Mouse (Mus musculus) erythroblast, adult 5-6 weeks (primary cell): ENCODE measurements around the gene Prr5. TPM values are rescaled to one million over a fixed set of nuclear protein-coding genes. Genes with fewer than 3 reads are reported as not detected.

Experiments used
- ATAC-seq: replicated peaks from 2 replicates; pipeline ENCODE4 v1.8.0; 2016; ENCODE audit warnings: moderate number of reproducible peaks, mild to moderate bottlenecking, moderate TSS enrichment, inconsistent platforms; ENCODE audit not compliant: poor library complexity, low FRiP score, severe bottlenecking
- total RNA-seq, 2 experiments: library from RNA; stranded (forward) in 1 of 2; stranded (reverse) in 1 of 2; fragments of 150-400 nt in 1 of 2; fragments of 200-764, 138-1000 nt in 1 of 2; gene quantifications; 2 replicates each; pipeline versions ENCODE4 v1.2.3 to v1.2.4; 2015 to 2017; ENCODE audit warnings: low replicate concordance in 2 of 2

Gene Prr5
- 0.84 TPM in 1 of 2 replicates, not detected in the other for total RNA-seq (2015; ENCODE audit: low replicate concordance)
- total RNA-seq (2017; ENCODE audit: low replicate concordance), result 0.09 TPM in 1 of 2 replicates, not detected in the other

- no peak for ATAC-seq
Measured at GRCm38 (mm10) chr15:84668938-84669747, at the start of gene Prr5. Gene Prr5 (plus strand): TSS chr15:84669620.

- no peak for ATAC-seq
Measured at GRCm38 (mm10) chr15:84620028-84620427, 49.4 kb upstream of the Prr5 start.

GRCm38 (mm10) chr15:84621722-84622428 is 47.5 kb upstream of the Prr5 start:
- no peak for ATAC-seq

DNA sequence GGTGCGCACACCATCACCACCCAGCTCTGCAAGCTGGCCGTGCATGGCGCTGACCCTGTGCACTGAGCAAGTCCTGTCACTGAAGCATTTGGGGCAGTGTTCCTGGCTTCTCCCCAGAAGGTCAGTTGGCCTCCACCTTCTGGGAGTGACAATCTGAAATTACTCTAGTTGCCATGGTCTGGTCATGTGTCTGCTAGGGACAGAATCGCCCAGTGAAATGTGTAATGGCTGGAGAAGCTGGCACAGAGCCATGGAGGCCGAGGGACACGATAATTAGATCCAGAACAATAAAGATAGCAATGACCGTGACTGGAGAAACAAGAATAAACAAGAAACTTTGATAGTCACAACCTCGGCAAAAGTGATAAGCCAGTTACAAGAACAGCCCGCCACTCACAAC is 44.5 kb upstream of the Prr5 start:
- no peak for ATAC-seq

DNA sequence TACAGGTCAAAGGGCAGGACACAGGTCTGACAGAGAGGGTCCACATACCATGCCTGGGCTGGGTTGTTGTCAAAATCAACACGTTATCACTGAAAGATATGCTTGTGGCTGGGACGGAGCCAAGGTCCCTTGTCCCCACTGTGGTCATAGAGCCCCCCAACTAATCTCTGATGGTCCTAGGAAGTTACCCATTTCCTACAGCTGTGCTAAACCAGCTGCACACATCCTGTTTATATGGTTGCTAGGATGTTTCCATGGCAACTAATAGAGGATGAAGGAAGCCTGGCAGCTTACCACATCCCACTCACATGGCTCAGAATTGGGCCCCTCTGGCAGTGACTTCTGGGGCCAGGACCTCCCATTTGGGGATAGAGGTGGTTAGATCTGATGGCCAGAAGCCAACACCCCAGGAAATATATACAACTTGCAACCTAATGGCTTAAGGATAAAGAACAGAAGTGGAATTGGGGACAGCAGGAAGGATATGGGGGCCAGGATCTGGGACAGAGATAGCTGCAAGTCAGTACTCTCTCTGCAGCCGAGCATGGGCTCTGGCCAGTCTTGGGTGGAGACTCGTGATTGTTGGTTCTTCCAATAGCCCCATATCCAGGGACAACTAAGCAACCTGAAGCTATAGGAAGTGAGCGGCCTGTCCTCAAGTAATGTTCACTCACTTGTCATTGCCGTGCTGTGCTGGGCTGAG is 43.6 kb upstream of the Prr5 start:
- ATAC-seq, result no peak

- ATAC-seq, result no peak
Measured at GRCm38 (mm10) chr15:84627308-84627707, 42.1 kb upstream of the Prr5 start.

GRCm38 (mm10) chr15:84629680-84630079 is 39.7 kb upstream of the Prr5 start:
- no peak for ATAC-seq

DNA sequence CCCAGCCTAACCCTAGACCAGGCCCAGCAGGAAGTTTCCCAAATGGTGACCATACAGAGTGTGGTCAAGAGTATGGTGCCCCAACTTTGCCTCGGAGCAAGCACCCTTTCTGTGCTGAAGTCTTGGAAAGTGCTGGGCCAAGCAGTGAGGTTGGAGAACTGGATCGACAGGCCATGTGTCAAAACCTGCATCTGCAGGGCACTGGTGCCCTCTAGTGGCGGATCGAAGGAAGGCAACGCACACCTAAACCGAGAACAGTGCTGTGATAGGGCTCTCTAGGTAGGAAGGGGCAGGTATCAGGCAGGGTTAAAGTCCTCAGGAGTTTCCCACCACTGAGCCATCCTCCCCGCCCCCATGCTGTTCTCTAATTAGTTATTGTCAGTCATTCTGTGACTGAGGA is 37.9 kb upstream of the Prr5 start:
- ATAC-seq, result peak; percentile 79

DNA sequence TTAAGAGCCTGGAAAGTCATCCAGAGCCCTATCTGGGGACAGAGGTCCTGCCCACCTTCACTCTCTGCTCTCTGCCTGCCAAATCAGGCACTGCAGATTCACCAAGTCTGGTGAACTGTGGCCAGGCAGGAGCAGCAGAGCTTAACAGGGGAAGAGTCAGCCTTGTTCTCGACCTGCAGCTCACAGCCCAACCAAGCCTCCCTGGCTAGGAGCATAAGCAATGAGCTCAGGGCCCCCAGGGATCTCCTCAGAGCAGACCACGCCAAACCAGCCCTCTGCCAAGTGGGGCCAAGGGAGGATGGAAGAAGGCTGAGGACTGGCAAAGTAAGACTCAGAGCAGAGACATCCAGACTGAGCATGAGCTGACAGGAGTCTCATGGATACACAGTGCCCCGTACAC is 35.1 kb upstream of the Prr5 start:
- ATAC-seq, result no peak

DNA sequence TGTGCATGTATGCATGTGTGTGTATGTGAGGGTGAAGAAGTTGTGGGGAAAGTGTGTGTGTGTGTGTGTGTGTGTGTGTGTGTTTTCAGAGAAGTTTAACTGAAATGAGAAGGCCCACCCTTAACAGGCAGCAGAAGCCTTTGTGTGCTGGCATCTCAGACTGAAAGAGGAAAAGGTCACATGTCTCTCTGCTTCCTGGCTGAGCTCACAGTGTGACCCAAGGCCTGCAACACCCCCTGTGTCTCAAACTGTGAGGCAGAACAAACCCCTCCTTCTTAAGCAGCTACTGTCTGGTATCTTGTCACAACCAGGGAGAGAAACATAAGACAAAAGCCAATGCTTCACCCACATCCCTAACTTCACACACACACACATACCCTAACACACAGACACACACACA is 31.0 kb upstream of the Prr5 start:
- ATAC-seq, result no peak

- ATAC-seq, result no peak
Measured at GRCm38 (mm10) chr15:84639072-84639450, 30.4 kb upstream of the Prr5 start.

DNA sequence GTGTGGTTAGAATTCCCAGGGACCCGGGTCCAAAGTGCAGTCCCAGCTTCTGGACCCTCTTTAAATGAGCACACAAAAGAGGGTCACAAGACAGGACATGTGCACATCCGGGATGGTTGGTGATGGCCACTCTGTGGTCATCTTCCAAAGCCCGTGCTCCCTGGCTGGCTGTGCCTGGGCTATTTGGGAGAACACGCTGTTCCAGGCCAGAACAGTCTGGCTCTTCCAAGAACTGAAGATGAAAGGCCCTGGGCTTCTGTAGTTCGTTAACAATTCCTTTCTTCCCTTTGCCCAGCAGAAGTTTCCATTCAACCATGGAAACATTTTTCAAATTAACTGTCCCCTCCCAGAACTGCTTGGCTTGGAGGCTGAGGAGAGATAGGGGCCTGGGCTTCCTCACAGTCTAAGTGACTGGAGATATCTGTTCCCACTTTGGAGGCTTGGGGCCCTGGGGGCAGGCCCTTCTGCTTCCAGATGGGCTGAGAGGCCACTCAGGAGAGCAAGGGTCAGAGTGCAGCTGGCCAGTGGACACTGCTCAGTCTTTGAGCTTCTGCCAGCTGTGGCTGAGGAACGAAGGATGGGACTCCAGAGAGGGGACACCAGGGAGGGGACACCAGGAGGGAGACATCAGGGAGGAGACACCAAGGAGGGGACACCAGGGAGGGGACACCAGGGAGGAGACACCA is 29.8 kb upstream of the Prr5 start:
- ATAC-seq, result no peak

DNA sequence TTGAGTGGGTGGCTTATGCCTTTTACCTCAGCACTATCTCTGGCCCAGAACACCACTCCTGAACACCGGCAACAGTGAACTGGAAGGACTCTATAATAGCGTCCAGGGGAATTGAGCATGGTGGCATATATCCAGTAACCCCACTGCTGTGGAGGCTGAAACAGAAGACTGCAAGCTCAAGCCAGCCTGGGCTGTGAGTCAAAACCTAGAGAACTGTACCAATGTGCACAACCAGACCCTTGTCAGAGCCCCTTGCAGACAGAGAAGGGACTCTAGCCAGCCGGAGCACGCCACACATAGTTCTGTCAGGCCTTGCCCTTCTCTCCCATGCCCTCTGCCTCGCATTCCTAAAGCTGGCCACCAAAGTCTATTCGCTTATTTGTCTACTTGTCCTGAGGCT is 28.7 kb upstream of the Prr5 start:
- ATAC-seq, result no peak

DNA sequence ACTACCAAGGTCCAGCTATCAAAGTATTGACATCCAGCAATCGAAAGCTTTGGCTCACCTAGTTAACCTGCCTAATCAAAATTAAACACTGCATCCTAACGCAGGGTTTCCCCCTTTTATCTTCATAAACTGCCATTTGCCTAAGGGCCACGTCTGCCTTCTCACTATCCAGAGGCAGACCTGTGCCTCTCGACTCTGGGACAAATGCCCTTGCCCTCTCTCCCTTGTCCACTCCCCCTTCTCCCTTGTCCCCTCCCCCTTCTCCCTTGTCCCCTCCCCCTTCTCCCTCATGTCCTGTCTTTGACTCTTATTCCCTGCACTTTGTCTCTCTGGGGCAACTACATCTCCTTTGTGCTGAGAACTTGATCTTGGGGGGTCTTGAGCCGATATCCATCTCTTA is 28.3 kb upstream of the Prr5 start:
- ATAC-seq, result no peak

DNA sequence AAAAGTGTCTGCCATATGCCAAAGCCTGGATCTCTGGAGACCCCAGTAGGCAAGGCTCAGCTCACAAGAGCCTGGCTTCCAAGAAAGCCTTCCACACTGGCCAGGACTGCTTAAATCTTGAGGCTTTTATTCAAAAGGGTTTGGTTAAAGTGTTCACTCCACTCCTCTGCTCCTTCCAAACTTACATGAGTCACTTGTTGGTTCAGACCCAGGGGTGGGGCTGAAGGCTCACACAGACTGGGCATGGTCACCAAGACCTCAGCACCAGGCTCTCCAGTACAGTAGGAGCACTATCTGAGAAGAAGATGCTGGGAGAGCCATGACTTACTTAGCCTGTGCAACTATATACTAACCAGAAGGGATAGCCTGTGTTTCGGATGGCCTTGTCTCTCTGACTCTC is 27.5 kb upstream of the Prr5 start:
- ATAC-seq, result no peak

GRCm38 (mm10) chr15:84643178-84643577 is 26.2 kb upstream of the Prr5 start:
- ATAC-seq, result no peak

DNA sequence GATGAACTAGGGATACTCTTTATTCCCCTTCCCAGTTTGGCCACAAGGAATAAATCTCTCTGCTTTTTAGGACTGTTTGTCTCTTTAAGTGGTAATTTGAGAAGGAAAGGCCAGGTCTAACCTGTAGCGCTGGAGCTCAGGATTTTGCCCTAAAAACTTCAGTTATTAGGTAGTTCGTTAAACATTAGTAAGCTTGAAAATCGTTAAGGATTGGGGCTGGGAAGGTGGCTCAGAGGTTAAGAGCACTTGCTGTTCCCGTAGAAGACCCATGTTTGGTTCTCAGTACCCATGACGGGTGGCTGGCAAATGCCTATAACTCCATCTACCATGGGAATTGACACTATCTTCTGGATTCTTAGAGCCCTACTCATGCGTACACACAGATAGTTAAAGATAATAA is 17.9 kb upstream of the Prr5 start:
- no peak for ATAC-seq

DNA sequence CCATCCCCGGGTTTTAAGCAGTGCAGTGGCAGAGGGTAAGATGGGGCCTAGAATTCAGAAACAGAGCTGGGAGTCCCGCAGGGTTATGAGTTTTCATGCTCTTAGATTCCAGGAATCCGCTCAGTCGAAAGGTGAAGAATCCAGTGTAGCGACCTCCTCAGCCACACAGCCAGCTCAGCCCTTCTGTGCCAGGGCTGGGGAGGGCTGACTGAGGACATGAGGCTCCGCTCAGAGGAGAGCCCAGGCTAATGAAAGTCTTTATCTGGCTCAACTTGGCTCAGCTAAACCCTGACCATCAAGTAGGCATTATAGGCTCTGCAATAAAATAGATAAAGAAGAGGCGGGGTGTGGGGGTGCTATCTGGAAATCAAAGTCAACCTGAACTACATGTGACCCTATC is 16.3 kb upstream of the Prr5 start:
- no peak for ATAC-seq

DNA sequence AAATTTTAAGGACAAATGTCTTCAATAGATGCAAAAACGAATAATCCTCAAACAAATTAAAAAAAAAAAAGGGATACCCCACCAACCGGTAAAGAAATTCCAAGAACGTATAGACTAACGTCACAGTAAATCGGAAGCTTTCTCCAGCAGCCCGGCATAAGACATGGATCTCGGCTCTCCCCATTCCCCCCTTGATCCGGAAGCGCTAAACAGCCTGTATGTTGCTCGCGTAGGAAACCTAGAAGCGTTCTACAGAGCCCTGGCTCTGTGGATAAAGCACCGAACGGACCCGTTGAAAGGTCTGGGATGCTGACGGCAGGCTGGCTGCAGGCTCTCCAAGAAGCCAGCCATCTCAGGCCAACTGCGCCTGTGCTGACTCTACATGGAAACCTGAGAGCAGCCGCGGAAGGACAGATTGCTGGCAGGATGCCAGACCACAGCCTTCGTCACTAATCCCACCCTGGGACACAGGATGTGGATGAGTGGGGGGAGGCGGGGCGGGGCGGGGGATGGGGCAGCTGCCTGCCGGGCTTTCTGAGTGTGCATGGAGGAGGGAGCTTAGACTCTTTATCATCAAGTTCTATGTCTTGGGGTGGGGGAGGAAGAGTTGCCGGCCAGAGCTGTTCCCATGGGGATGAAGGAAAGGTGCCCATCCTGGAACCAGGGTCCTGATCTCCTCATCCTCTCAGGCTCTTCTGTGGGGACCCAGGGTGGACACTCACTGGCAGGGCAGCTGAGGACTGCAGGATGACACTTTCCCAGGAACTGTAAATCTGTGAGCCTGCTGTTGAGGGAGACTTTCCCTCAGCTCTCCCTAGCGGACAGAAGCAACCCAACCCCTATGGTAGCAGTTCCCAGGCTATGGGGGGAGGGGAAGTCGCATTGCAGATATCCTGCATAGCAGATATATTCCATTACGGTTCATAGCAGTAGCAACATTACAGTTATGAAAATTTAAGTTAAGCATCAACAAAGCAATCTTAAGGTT is 15.1 kb upstream of the Prr5 start:
- ATAC-seq, result no peak
